Mouse (Mus musculus): ENCODE measurements around the gene Abcg4.

The Abcg4 gene

DNA sequence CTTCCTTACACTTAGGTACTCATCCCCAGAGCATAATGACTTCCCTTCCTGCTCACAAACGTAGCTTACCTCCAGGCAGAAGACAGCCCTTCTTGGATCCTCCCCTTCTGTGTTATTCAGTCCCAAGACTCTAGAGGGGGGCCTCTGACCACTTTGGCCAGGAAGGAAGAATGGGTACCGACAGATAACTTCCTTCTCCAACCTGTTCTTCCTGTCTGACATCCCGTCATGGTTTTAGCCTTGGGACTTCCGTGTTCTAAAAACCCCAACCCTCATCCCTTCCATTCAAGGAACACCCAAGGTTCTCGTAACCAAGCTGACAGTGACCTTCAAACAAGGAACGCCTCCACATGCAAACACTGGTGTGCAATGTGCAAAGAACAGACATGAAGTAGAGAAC, 20.0 kb downstream of the Abcg4 start, which contains the start of gene Nlrx1:
TSS of gene Nlrx1 (minus strand) at position 168 of the 400 bp plus-strand sequence.
- DNase-seq, result no peak

GRCm38 (mm10) chr9:44268027-44268360, 20.4 kb downstream of the Abcg4 start:
- DNase-seq, result peak; percentile 94

DNA sequence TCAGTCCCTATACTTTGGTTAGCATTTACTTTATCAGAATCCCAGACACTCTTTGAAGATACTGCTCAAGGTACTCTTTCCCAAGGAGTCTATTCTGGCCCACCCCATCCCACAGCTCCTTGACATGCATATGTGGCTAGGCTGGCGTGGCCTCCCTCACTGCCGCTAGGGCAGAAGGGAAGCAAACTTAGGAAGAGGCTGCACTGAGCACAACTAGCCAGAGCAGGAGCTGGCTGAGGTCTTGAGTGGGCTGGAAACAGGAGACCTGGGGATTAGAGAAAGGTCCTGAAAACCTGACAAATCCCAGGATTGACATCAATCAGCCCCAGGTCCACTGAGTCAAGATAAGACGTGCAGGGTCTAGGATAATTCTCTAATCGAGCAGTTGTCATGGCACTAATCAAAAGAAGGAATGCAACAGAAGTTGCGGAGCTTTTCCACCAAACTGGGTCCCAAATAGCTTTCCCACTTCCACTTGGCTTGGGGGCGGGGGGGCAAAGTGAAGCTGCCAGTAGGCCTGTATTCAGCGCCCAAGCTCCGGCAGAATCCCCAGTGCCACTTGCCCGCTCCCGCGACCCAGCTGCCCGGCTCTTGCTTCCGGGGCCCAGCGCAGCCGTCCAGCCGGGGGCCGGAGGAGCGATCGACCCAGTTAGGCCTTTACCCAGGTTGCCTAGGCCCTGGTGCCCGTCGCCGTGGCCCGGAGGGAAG, 20.9 kb downstream of the Abcg4 start:
- DNase-seq, result peak; percentile 39

GRCm38 (mm10) chr9:44266478-44267226, 21.8 kb downstream of the Abcg4 start:
- no peak for DNase-seq

- DNase-seq, result no peak
Observed at GRCm38 (mm10) chr9:44261388-44261787, 27.0 kb downstream of the Abcg4 start.

DNA sequence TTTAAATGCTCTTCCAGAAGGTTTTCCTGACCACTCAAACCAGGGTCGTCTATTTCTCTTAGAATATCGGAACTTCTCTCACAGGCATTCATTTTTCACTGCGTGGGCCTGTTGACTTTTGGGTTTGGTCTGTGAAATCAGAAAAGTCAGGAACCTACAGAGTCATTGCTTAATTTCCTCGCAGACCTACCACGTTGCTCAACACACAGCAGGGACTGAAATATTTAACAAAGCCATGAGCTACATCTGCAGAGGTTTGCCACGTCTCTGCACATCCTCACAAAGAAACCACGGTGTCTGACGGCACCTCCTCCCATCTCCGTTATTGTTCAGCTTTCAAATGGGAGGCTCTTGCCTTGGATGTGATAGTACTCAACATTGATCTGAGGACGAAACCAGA, 29.4 kb downstream of the Abcg4 start:
- no peak for DNase-seq

- DNase-seq, result no peak
Observed at GRCm38 (mm10) chr9:44256213-44256612, 32.2 kb downstream of the Abcg4 start.

- no peak for DNase-seq
Observed at GRCm38 (mm10) chr9:44255136-44255521, 33.3 kb downstream of the Abcg4 start.

DNA sequence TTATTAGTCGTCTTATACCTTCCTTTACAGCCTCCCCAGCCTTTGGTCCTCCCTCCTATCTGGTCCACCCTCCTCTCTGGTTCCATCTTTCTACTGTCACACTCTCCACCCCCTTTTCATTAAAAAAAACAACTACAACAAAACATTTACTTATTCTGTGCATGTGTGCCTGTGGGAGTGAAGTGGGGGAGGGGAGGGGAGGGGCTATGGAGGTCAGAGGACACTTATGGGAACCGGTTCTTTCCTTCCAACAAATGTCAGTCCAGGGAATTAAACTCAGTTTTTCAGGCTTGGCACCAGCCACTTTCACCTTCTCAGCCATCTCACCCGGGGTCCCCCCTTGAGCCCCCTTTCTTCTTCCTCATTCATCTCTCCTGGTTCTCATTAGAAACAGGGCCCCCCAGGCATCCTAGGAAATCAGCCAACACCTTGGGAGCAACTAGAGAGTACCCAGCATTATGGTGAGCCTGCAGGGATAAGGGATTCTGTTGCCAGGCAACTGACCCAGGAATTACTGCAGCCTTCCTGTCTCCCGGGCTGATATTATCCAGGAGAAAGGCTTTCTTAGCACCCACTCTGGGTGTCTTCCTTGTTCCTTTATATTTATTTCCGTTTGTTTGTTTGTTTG, 33.8 kb downstream of the Abcg4 start:
- DNase-seq, result no peak

DNA sequence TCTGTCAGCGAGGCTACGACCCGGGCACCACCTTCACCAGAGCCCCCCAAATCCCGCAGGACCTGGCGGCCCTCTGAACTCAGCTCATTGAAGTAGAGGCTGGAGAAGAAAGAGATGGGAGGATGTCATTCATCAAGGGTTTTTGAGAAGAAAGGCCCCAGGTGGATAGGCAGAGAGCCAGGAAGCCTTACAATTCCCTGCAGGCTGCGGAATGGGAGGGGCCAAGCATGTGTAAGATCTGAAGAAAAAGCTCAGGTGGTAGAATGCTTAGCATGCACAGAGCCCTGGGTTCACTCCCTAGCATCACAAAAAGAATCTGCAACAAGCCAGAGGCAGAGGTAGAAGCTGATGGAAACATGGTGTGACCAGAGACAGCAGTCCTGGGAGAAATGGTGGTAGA, 35.0 kb downstream of the Abcg4 start:
- no peak for DNase-seq

GRCm38 (mm10) chr9:44251314-44251713, 37.1 kb downstream of the Abcg4 start, which contains the start of gene Pdzd3:
Gene Pdzd3 (minus strand): TSS chr9:44251471.
- DNase-seq, result peak; percentile 92

GRCm38 (mm10) chr9:44250445-44250844, 38.0 kb downstream of the Abcg4 start:
- no peak for DNase-seq

DNA sequence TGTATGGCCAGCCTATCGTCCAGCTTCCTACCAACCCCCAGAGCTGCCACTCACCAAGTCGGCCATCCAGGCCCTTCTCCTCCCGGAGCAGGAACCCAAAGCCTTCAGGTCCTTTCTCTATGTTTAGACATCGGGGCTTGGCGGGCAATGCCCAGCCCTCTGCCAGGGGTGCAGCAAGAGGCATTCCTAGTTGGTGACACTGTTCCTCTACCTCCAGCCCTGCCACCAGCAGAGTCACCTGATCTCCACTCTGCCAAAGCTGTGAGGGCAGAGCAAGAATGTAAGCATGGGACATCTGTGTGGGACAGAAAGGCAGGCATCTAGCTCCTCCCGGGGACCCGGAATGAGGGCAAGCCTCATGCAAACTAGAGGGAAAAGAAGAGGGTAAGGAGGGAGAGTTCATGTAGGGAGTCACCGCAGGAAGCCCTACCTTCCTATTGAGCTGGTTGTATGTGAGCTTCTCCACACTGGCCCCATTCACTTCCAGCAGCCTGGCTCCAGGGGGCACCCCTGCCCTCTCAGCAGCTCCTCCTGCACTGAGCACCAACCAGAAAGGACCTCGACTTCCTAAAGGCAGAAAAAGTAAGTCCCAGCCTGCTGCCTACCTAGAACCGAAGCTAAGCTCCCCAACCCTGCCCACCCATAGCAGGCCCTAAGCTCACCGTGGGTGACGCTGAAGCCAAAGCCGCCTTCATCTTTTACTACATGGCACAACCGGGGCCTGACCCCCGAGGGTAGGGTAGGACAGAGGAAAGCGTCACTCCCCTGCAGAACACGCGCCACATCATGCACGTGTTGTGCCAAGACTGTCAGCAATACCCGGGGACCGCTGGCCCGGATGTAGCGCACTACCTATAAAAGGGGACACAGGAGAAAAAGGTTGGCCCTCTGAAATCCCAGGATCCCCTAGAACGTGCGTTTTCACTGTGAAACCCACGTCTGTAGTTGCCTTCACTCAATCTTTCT, 39.0 kb downstream of the Abcg4 start:
- DNase-seq, result peak; percentile 82

- DNase-seq, result peak; percentile 55
Observed at GRCm38 (mm10) chr9:44247907-44248306, 40.5 kb downstream of the Abcg4 start.

GRCm38 (mm10) chr9:44243621-44244020, 44.8 kb downstream of the Abcg4 start:
- peak; percentile 77 for DNase-seq

DNA sequence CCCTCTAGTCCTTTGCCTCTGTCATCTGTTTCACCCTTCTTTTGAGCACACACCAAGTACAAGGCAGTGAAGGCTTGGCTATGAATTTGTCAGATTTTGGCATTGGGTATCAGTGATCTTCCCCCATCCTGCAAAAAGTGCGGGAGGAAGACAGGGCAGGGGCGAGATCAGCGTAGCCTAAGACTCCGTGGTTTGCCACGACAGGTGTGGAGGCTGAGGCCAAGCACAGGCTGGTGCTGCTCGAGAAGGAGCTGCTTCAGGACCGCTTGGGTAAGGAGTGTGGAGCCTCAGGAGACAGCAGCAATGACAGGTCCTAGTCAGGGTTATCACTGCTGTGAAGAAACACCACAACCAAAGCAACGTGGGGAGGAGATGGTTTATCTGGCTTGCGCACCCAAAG, 47.0 kb downstream of the Abcg4 start:
- no peak for DNase-seq

- DNase-seq, result no peak
Observed at GRCm38 (mm10) chr9:44240911-44241310, 47.5 kb downstream of the Abcg4 start.

GRCm38 (mm10) chr9:44240399-44240798, 48.0 kb downstream of the Abcg4 start, which contains the start of gene Ccdc153:
Gene Ccdc153 (plus strand): TSS chr9:44240676.
- no peak for DNase-seq

DNA sequence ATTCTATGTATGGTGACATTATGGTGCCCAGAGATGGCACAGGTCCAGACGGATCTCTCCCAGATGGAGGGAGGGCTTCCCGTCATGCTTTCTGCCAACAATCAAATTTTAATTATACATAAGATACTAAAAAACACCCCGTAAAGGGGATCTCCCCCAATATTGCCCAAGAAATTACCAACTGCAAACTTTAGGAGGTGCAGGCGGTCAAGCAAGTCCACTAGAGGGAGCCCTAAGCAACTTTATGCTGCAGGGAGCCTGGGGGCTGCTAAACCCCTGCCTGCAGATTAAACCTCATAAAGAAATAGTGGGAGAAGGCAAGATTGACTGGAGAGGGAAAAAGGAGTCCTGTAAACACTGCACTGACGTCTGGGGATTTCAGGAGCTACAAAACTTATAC, 49.0 kb downstream of the Abcg4 start:
- peak; percentile 58 for DNase-seq

DNA sequence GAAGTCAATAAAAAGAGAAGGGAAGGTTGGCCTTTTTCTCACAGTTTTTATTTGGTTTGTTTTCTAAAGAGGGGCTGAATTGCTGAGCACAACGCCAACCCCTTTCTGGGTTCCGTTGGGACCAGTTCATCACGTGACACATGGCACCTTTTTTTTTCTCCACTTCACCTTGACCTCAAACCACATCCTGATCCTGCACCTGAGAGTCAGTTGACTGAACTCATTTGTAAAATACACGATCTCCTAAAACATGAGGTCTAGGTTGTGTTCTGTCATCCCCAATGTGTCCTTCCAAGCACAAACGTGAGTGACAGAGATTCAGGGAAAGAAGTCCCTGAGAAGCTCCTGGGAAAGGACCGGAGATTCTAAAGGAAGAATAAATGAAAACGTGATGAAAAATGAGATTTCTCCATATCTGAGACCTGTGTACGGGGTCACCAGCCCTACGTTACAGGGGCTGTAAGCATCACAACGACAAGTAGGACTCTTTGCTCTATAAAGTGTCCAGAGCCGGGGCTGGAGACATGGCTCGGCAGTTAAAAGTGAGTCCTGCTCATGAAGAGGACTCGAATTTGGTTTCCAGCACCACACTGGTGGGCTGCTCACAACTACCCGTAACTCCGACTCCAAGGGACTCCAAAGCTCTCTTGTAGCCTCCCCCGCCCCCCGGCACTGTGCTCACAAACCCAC, 49.8 kb downstream of the Abcg4 start:
- DNase-seq, result no peak

GRCm38 (mm10) chr9:44237128-44237527, 51.3 kb downstream of the Abcg4 start:
- DNase-seq, result peak; percentile 81

- no peak for DNase-seq
Observed at GRCm38 (mm10) chr9:44236601-44237000, 51.8 kb downstream of the Abcg4 start.
